Mouse (Mus musculus): Measurements from ENCODE around the gene Chsy1. TPM values are rescaled to one million over a fixed set of nuclear protein-coding genes. Genes with fewer than 3 reads are reported as not detected.

Chsy1 gene
- polyA plus RNA-seq, 1 experiment from 2014 or later = 11.1 TPM

GRCm38 (mm10) chr7:66091553-66091952 lies 17.8 kb upstream of the Chsy1 start:
- H3K36me3 ChIP-seq = peaks cover 44% of the 10 kb centered on the region
- ATAC-seq = peak; percentile 25; the same call in 1 of the 2 replicates

GRCm38 (mm10) chr7:66092656-66093055 lies 16.7 kb upstream of the Chsy1 start:
- Histone ChIP-seq H3K9me3 (no peaks in the 10 kb centered on the region), H3K4me2 (replicated peaks) (no peak overlapping the region), H3K4me3 (replicated peaks) (no peak overlapping the region), H3K36me3 (peaks cover 34% of the 10 kb centered on the region), H3K27ac (no peak overlapping the region), H3K27me3 (replicated peaks) (no peaks in the 10 kb centered on the region), H3K4me1 (replicated peaks) (no peaks in the 10 kb centered on the region), H3K9ac (no peak overlapping the region)
- no peak for ATAC-seq
- WGBS = 87% methylated on average over 8 of the region's 8 CpGs

More at GRCm38 (mm10) chr7:66091553-66091952, 17.8 kb upstream of the Chsy1 start:
- WGBS = 85% methylated on average over 7 of the region's 7 CpGs
- Histone ChIP-seq H3K9ac (no peak overlapping the region), H3K27me3 (replicated peaks) (no peaks in the 10 kb centered on the region), H3K27ac (no peak overlapping the region), H3K4me3 (replicated peaks) (no peak overlapping the region), H3K4me2 (replicated peaks) (no peak overlapping the region), H3K9me3 (no peaks in the 10 kb centered on the region), H3K4me1 (replicated peaks) (no peaks in the 10 kb centered on the region)

GRCm38 (mm10) chr7:66094141-66094540 lies 15.2 kb upstream of the Chsy1 start:
- WGBS = 77% methylated on average over 5 of the region's 5 CpGs
- ATAC-seq = no peak
- Histone ChIP-seq H3K36me3 (peaks cover 22% of the 10 kb centered on the region), H3K4me3 (replicated peaks) (no peak overlapping the region), H3K9me3 (no peaks in the 10 kb centered on the region), H3K9ac (no peak overlapping the region), H3K27ac (no peak overlapping the region), H3K27me3 (replicated peaks) (no peaks in the 10 kb centered on the region), H3K4me2 (replicated peaks) (no peak overlapping the region), H3K4me1 (replicated peaks) (no peaks in the 10 kb centered on the region)

- WGBS = 80% methylated on average over 7 of the region's 7 CpGs
- no peaks in the 10 kb centered on the region for H3K9me3 ChIP-seq
- no peaks in the 10 kb centered on the region for H3K36me3 ChIP-seq
- H3K27ac ChIP-seq = no peak overlapping the region
- no peaks in the 10 kb centered on the region for H3K27me3 ChIP-seq (replicated peaks)
- ATAC-seq = no peak
- no peak overlapping the region for H3K4me3 ChIP-seq (replicated peaks)
- no peak overlapping the region for H3K4me2 ChIP-seq (replicated peaks)
- H3K9ac ChIP-seq = no peak overlapping the region
- no peaks in the 10 kb centered on the region for H3K4me1 ChIP-seq (replicated peaks)
Measured at GRCm38 (mm10) chr7:66098803-66099202, 10.5 kb upstream of the Chsy1 start.

- Histone ChIP-seq H3K36me3 (no peaks in the 10 kb centered on the region), H3K27me3 (replicated peaks) (no peaks in the 10 kb centered on the region), H3K9me3 (no peaks in the 10 kb centered on the region), H3K4me2 (replicated peaks) (no peak overlapping the region), H3K4me3 (replicated peaks) (no peak overlapping the region), H3K27ac (no peak overlapping the region), H3K9ac (no peak overlapping the region), H3K4me1 (replicated peaks) (no peaks in the 10 kb centered on the region)
- 3% methylated on average over 4 of the region's 4 CpGs for WGBS
- no peak for ATAC-seq
Measured at GRCm38 (mm10) chr7:66101866-66102265, 7.4 kb upstream of the Chsy1 start.

- Histone ChIP-seq H3K27ac (no peak overlapping the region), H3K4me3 (replicated peaks) (no peak overlapping the region), H3K36me3 (no peaks in the 10 kb centered on the region), H3K9me3 (no peaks in the 10 kb centered on the region), H3K4me2 (replicated peaks) (no peak overlapping the region), H3K27me3 (replicated peaks) (no peaks in the 10 kb centered on the region), H3K9ac (no peak overlapping the region), H3K4me1 (replicated peaks) (no peaks in the 10 kb centered on the region)
- no peak for ATAC-seq
- 86% methylated on average over 5 of the region's 5 CpGs for WGBS
Measured at GRCm38 (mm10) chr7:66104531-66104930, 4.8 kb upstream of the Chsy1 start.

- WGBS = 47% methylated on average over 4 of the region's 4 CpGs
- no peaks in the 10 kb centered on the region for H3K36me3 ChIP-seq
- ATAC-seq = no peak
- H3K9ac ChIP-seq = no peak overlapping the region
- no peak overlapping the region for H3K27ac ChIP-seq
- H3K4me1 ChIP-seq (replicated peaks) = no peaks in the 10 kb centered on the region
- no peak overlapping the region for H3K4me3 ChIP-seq (replicated peaks)
- H3K4me2 ChIP-seq (replicated peaks) = no peak overlapping the region
- H3K27me3 ChIP-seq (replicated peaks) = no peaks in the 10 kb centered on the region
- H3K9me3 ChIP-seq = no peaks in the 10 kb centered on the region
Measured at GRCm38 (mm10) chr7:66105771-66106170, 3.5 kb upstream of the Chsy1 start.

- Histone ChIP-seq H3K27me3 (replicated peaks) (no peaks in the 10 kb centered on the region), H3K9ac (no peak overlapping the region), H3K27ac (no peak overlapping the region), H3K9me3 (no peaks in the 10 kb centered on the region), H3K4me1 (replicated peaks) (no peaks in the 10 kb centered on the region), H3K4me2 (replicated peaks) (no peak overlapping the region), H3K4me3 (replicated peaks) (no peak overlapping the region), H3K36me3 (no peaks in the 10 kb centered on the region)
- ATAC-seq = no peak
- WGBS = 63% methylated on average over 7 of the region's 7 CpGs
Measured at GRCm38 (mm10) chr7:66106581-66107056, 2.7 kb upstream of the Chsy1 start.

GRCm38 (mm10) chr7:66107206-66107605 lies 2.1 kb upstream of the Chsy1 start:
- Histone ChIP-seq H3K4me2 (replicated peaks) (no peak overlapping the region), H3K9ac (no peak overlapping the region)
- whole genome bisulfite sequencing = 70% methylated on average over 11 of the region's 11 CpGs

GRCm38 (mm10) chr7:66107930-66108329 lies 1.4 kb upstream of the Chsy1 start:
- Histone ChIP-seq H3K4me3 (replicated peaks) (no peak overlapping the region), H3K4me2 (replicated peaks) (no peak overlapping the region), H3K9me3 (no peaks in the 10 kb centered on the region), H3K27me3 (replicated peaks) (no peaks in the 10 kb centered on the region), H3K9ac (no peak overlapping the region), H3K4me1 (replicated peaks) (no peaks in the 10 kb centered on the region), H3K36me3 (no peaks in the 10 kb centered on the region), H3K27ac (no peak overlapping the region)
- WGBS = 16% methylated on average over 7 of the region's 7 CpGs
- no peak for ATAC-seq

More at GRCm38 (mm10) chr7:66107206-66107605, 2.1 kb upstream of the Chsy1 start:
- no peak for ATAC-seq
- H3K4me1 ChIP-seq (replicated peaks) = no peaks in the 10 kb centered on the region
- no peak overlapping the region for H3K4me3 ChIP-seq (replicated peaks)
- H3K36me3 ChIP-seq = no peaks in the 10 kb centered on the region
- H3K9me3 ChIP-seq = no peaks in the 10 kb centered on the region
- H3K27ac ChIP-seq = no peak overlapping the region
- no peaks in the 10 kb centered on the region for H3K27me3 ChIP-seq (replicated peaks)

GRCm38 (mm10) chr7:66109855-66110635 lies 730 bp downstream of the Chsy1 start:
- no peaks in the 10 kb centered on the region for H3K4me1 ChIP-seq (replicated peaks)
- peak; percentile 67 for ATAC-seq
- H3K9me3 ChIP-seq = no peaks in the 10 kb centered on the region
- peak overlapping the region; percentile 92 for H3K4me2 ChIP-seq (replicated peaks)
- under 1% methylated on average over 67 of the region's 77 CpGs for WGBS
- H3K36me3 ChIP-seq = no peaks in the 10 kb centered on the region
- no peaks in the 10 kb centered on the region for H3K27me3 ChIP-seq (replicated peaks)
- H3K27ac ChIP-seq = peak overlapping the region; percentile 71
- H3K4me3 ChIP-seq (replicated peaks) = peak overlapping the region; percentile 94
- H3K9ac ChIP-seq = peak overlapping the region; percentile 94

GRCm38 (mm10) chr7:66110636-66111112 lies 1.4 kb downstream of the Chsy1 start:
- Histone ChIP-seq H3K4me3 (replicated peaks) (peak overlapping the region; percentile 94), H3K27ac (no peak overlapping the region), H3K4me2 (replicated peaks) (peak overlapping the region; percentile 92), H3K27me3 (replicated peaks) (no peaks in the 10 kb centered on the region), H3K4me1 (replicated peaks) (0 out of 2 replicates have a peak, but pooled peaks cover 3% of the 10 kb centered on the region), H3K9me3 (no peaks in the 10 kb centered on the region), H3K36me3 (no peaks in the 10 kb centered on the region), H3K9ac (peak overlapping the region; percentile 94; the same call in 1 of the 2 replicates)
- no peak for ATAC-seq
- WGBS = 7% methylated on average over 10 of the region's 10 CpGs

GRCm38 (mm10) chr7:66111211-66111610 lies 1.9 kb downstream of the Chsy1 start:
- no peaks in the 10 kb centered on the region for H3K27me3 ChIP-seq (replicated peaks)
- peak overlapping the region; percentile 94; the same call in 1 of the 2 replicates for H3K9ac ChIP-seq
- no peaks in the 10 kb centered on the region for H3K36me3 ChIP-seq
- H3K4me3 ChIP-seq (replicated peaks) = peak overlapping the region; percentile 94
- H3K4me1 ChIP-seq (replicated peaks) = peaks cover 5% of the 10 kb centered on the region
- H3K27ac ChIP-seq = no peak overlapping the region
- peak overlapping the region; percentile 92 for H3K4me2 ChIP-seq (replicated peaks)
- no peaks in the 10 kb centered on the region for H3K9me3 ChIP-seq
- WGBS = 69% methylated on average over 10 of the region's 10 CpGs
- no peak for ATAC-seq

All from intestine, embryonic 15.5 days (tissue).